Mouse (Mus musculus) limb, embryonic 12.5 days (tissue): ENCODE results near the gene Rab3d. TPM values are rescaled to one million over a fixed set of nuclear protein-coding genes. Genes with fewer than 3 reads are reported as not detected.
"Not testable (repeated sequence)": the region's sequence is repeated elsewhere in the genome, so short reads cannot be mapped to it uniquely, and the experiment has no call there.

Experiments used
- ATAC-seq: fragments of 200-750 bp; cut with Nextera tagmentation; 2 replicates; pipeline ENCODE4 v1.8.0; 2017; ENCODE audit warnings: low read depth, moderate TSS enrichment; ENCODE audit not compliant: insufficient number of reproducible peaks, insufficient read depth, low FRiP score, low TSS enrichment
- H3K27ac ChIP-seq: fragments of 300-500 bp; sonication (generic); 2 replicates; pipeline ENCODE4 v1.5.1; 2016; ENCODE audit warnings: mild to moderate bottlenecking, moderate library complexity
- H3K27me3 ChIP-seq: fragments of 300-500 bp; sonication (generic); 2 replicates; pipeline ENCODE4 v1.6.1; 2016; ENCODE audit warnings: mild to moderate bottlenecking, moderate library complexity
- H3K36me3 ChIP-seq: fragments of 300-500 bp; sonication (generic); 2 replicates; pipeline ENCODE4 v1.6.1; 2016; ENCODE audit warnings: mild to moderate bottlenecking, moderate library complexity
- H3K4me1 ChIP-seq: fragments of 300-500 bp; sonication (generic); replicated peaks from 2 replicates; pipeline ENCODE4 v1.6.1; 2016
- H3K4me2 ChIP-seq: fragments of 300-500 bp; sonication (generic); 2 replicates; pipeline ENCODE4 v1.6.1; 2016; ENCODE audit warnings: mild to moderate bottlenecking, moderate library complexity
- H3K4me3 ChIP-seq: fragments of 300-500 bp; sonication (generic); replicated peaks from 2 replicates; pipeline ENCODE4 v1.5.1; 2016; ENCODE audit warnings: mild to moderate bottlenecking
- H3K9ac ChIP-seq: fragments of 300-500 bp; sonication (generic); replicated peaks from 2 replicates; pipeline ENCODE4 v1.6.1; 2016; ENCODE audit warnings: mild to moderate bottlenecking, moderate library complexity
- H3K9me3 ChIP-seq: fragments of 300-500 bp; sonication (generic); 2 replicates; pipeline ENCODE4 v1.6.1; 2016; ENCODE audit warnings: mild to moderate bottlenecking, moderate library complexity
- WGBS: fragments of 180-500 bp; shearing (Covaris S2); methylation state at CpG from one replicate; pipeline ENCODE4 v1.1.7; 2016; 5-methylcytosine and 5-hydroxymethylcytosine counted together
- polyA plus RNA-seq: library from polyadenylated mRNA; unstranded; fragments of >200 nt; fragmentation: Nextera tagmentation; extraction: Ambion mirVana; gene quantifications from 2 replicates; pipeline ENCODE4 v1.2.1, GENCODE M21; 2016

Gene Rab3d
- polyA plus RNA-seq, 1 experiment from 2014 or later: 7.3 TPM

DNA sequence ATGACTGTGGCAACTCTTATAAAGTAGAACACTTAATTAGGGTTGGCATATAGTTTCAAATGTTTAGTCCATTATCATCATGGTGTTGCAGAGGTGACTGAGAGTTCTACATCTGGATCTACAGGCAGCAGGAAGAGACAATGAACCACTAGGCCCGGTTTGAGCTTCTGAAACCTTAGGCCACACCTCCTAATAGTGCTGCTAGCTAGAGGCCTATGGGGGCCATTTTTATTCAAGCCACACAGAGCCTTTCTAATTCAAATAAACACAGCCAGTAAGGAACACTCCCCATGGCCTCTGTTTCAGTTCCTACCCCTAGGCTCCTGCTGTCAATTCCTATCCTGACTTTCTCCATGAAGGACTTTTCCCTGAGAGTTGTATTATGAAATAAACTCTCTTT is 55.8 kb downstream of the Rab3d start:
- H3K4me3 ChIP-seq: no peak overlapping the region
- H3K27ac ChIP-seq: no peak overlapping the region
- no peak for ATAC-seq
- H3K36me3 ChIP-seq: no peaks in the 10 kb centered on the region
- WGBS: 74% methylated on average over 1 of the region's 1 CpGs
- H3K4me2 ChIP-seq: no peak overlapping the region
- H3K9me3 ChIP-seq: no peaks in the 10 kb centered on the region
- H3K4me1 ChIP-seq: peaks cover 4% of the 10 kb centered on the region; the same call in 1 of the 2 replicates
- no peaks in the 10 kb centered on the region for H3K27me3 ChIP-seq
- H3K9ac ChIP-seq: no peak overlapping the region

DNA sequence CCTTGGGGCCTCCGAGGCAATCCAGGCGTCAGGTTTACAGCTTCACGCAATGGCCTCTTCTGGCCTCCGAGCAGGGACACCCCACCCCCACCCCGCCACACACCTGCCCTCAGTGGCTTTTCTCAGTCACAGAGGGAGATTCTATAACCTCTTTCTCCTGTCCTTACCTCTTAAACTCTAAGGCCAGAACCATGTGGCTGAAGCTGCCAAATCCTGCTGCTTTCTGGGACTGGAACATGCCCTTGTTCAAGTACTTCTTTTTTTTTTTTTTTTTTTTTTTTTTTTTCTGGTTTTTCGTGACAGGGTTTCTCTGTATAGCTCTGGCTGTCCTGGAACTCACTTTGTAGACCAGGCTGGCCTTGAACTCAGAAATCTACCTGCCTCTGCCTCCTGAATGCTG is 57.6 kb downstream of the Rab3d start:
- H3K9ac ChIP-seq, H3K27ac ChIP-seq, H3K27me3 ChIP-seq, H3K9me3 ChIP-seq, H3K4me2 ChIP-seq, H3K4me1 ChIP-seq, H3K4me3 ChIP-seq, ATAC-seq, H3K36me3 ChIP-seq: not testable (repeated sequence)
- 43% methylated on average over 6 of the region's 6 CpGs for WGBS

DNA sequence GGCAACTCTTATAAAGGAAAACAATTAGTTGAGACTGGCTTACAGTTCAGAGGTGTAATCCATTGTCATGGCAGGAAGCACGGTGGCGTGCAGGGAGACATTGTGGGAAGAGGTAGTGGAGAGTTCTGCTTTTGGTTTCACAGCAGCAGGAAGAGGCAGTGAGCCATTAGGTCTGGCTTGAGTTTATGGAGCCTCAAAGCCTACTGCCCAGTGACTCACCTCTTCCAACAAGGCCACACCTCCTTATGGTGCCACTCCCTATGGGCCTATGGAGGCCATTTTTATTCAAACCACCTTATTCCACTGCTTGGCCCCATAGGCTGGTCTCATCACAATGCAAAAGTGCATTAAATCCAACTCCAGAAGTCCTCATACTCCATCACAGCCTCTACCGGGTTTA is 58.4 kb downstream of the Rab3d start:
- H3K9me3 ChIP-seq: no peaks in the 10 kb centered on the region
- no peak for ATAC-seq
- no peak overlapping the region for H3K9ac ChIP-seq
- no peak overlapping the region for H3K4me2 ChIP-seq
- 0 out of 2 replicates have a peak, but pooled peaks cover 4% of the 10 kb centered on the region for H3K4me1 ChIP-seq
- H3K4me3 ChIP-seq: no peak overlapping the region
- H3K27me3 ChIP-seq: no peaks in the 10 kb centered on the region
- 77% methylated on average over 3 of the region's 3 CpGs for WGBS
- no peaks in the 10 kb centered on the region for H3K36me3 ChIP-seq
- no peak overlapping the region for H3K27ac ChIP-seq

DNA sequence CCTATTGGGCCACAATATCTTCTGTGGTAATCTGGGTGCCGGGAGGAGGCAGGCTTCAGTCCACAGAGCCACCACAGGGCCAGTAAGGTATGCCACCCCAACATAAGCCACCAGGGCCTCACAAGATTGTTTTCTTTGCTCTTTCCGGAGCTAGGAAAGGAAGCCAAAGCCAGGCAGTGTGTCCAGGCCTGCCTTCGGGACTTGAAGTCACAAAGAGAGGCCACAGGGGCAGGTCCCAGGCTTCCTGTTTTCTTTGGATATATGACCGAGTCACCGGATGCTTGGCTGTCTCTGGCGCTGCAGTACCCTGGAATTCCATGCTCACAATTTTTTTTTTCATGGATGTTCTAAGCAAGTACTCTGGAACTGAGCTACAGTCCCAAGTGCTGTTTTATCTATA is 59.9 kb downstream of the Rab3d start:
- Histone ChIP-seq H3K27ac (no peak overlapping the region), H3K4me3 (no peak overlapping the region), H3K9ac (0 out of 2 replicates have a peak overlapping the region, but pooled peaks have one; percentile 27), H3K27me3 (no peaks in the 10 kb centered on the region), H3K4me1 (0 out of 2 replicates have a peak, but pooled peaks cover 4% of the 10 kb centered on the region), H3K4me2 (no peak overlapping the region), H3K9me3 (no peaks in the 10 kb centered on the region), H3K36me3 (no peaks in the 10 kb centered on the region)
- 68% methylated on average over 6 of the region's 6 CpGs for WGBS
- ATAC-seq: no peak

DNA sequence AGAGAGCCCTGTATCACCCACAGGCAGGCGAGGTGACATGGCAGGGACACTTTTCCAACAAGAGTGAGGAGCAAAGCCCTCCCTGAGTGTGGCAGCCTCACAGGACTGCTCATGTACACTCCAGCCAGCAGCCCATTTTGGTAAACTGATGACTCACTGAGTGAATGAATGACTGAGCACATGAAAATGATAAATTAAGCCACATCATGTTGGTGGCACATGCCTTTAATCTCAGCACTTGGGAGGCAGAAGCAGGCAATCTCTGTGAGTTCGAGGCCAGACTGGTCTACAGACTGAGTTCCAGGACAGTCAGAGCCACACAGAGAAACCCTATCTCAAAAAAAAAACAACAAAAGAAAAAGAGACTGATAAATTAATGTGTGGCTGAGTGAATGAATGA is 60.5 kb downstream of the Rab3d start:
- Histone ChIP-seq H3K36me3 (no peaks in the 10 kb centered on the region), H3K4me3 (no peak overlapping the region), H3K4me1 (0 out of 2 replicates have a peak, but pooled peaks cover 4% of the 10 kb centered on the region), H3K27me3 (no peaks in the 10 kb centered on the region), H3K4me2 (no peak overlapping the region), H3K9ac (no peak overlapping the region), H3K9me3 (no peaks in the 10 kb centered on the region), H3K27ac (no peak overlapping the region)
- WGBS: 81% methylated on average over 2 of the region's 2 CpGs
- ATAC-seq: no peak

Other genes starting within 250 kb of the Rab3d start
- gene Ldlr, start 194.7 kb downstream of the Rab3d start, polyA plus RNA-seq: 37.3 and 38.5 TPM in 2 replicates
- 152 and 161 TPM in 2 replicates for gene Spc24, start 157.9 kb downstream of the Rab3d start, polyA plus RNA-seq
- 19.9 and 22.3 TPM in 2 replicates for gene Kank2, start 119.4 kb downstream of the Rab3d start, polyA plus RNA-seq
- gene Angptl8, start 82.7 kb downstream of the Rab3d start, polyA plus RNA-seq: 0.99 and 1.1 TPM in 2 replicates
- gene Dock6, start 65.6 kb downstream of the Rab3d start, polyA plus RNA-seq: 38.3 and 38.9 TPM in 2 replicates
- 5.2 and 5.7 TPM in 2 replicates for gene Ccdc159, start 9.3 kb upstream of the Rab3d start, polyA plus RNA-seq
- gene Tmem205, start 9.4 kb upstream of the Rab3d start, polyA plus RNA-seq: 33.4 and 39.4 TPM in 2 replicates
- 9.3 and 11.9 TPM in 2 replicates for gene Plppr2, start 18.8 kb upstream of the Rab3d start, polyA plus RNA-seq
- 7.3 and 7.4 TPM in 2 replicates for gene Swsap1, start 37.6 kb upstream of the Rab3d start, polyA plus RNA-seq
- 6.9 and 8.1 TPM in 2 replicates for gene Epor, start 45.3 kb upstream of the Rab3d start, polyA plus RNA-seq
- gene Rgl3, start 71.3 kb upstream of the Rab3d start, polyA plus RNA-seq: 1.8 and 2.6 TPM in 2 replicates
- gene Ccdc151, start 84.4 kb upstream of the Rab3d start, polyA plus RNA-seq: 1.9 TPM in 2 replicates
- gene Prkcsh, start 84.6 kb upstream of the Rab3d start, polyA plus RNA-seq: 108 TPM in 2 replicates
- 0.23 TPM in 1 of 2 replicates, not detected in the other for gene Elavl3, start 133.8 kb upstream of the Rab3d start, polyA plus RNA-seq
- not detected in 2 replicates for gene Gm49318, start 153.1 kb upstream of the Rab3d start, polyA plus RNA-seq
- gene Zfp653, start 153.2 kb upstream of the Rab3d start, polyA plus RNA-seq: 13.2 and 14.0 TPM in 2 replicates
- gene Ecsit, start 167.2 kb upstream of the Rab3d start, polyA plus RNA-seq: 31.5 and 32.2 TPM in 2 replicates
- 1.4 and 1.5 TPM in 2 replicates for gene Cnn1, start 181.0 kb upstream of the Rab3d start, polyA plus RNA-seq
- gene Elof1, start 199.0 kb upstream of the Rab3d start, polyA plus RNA-seq: 192 and 199 TPM in 2 replicates
- 7.7 and 9.9 TPM in 2 replicates for gene Acp5, start 217.5 kb upstream of the Rab3d start, polyA plus RNA-seq
- gene Pigyl, start 238.7 kb upstream of the Rab3d start, polyA plus RNA-seq: 64.7 and 66.7 TPM in 2 replicates